Mouse (Mus musculus) embryonic facial prominence, embryonic 11.5 days (tissue): ENCODE results near the gene Onecut3. TPM values are rescaled to one million over a fixed set of nuclear protein-coding genes. Genes with fewer than 3 reads are reported as not detected.

ENCODE experiments used
- ATAC-seq: fragments of 200-750 bp; cut with Nextera tagmentation; replicated peaks from 2 replicates; pipeline ENCODE4 v1.8.0; 2017; ENCODE audit warnings: low read depth; ENCODE audit not compliant: insufficient number of reproducible peaks, low FRiP score, low TSS enrichment
- DNase-seq: peaks from one replicate; pipeline ENCODE4 v3.0.0-alpha.2; 2015; ENCODE audit warnings: low spot score
- H3K27ac ChIP-seq: fragments of 300-500 bp; sonication (generic); replicated peaks from 2 replicates; pipeline ENCODE4 v1.5.1; 2014; ENCODE audit warnings: mild to moderate bottlenecking, low read depth, low read length, control low read depth
- H3K27me3 ChIP-seq: fragments of 300-500 bp; sonication (generic); 2 replicates; pipeline ENCODE4 v1.6.1; 2014; ENCODE audit warnings: mild to moderate bottlenecking, low read length, moderate library complexity, mixed read lengths; ENCODE audit not compliant: control insufficient read depth, insufficient read depth
- H3K36me3 ChIP-seq: fragments of 300-500 bp; sonication (generic); replicated peaks from 2 replicates; pipeline ENCODE4 v1.6.1; 2014; ENCODE audit warnings: low read depth, mild to moderate bottlenecking, low read length, moderate library complexity, mixed read lengths; ENCODE audit not compliant: control insufficient read depth, insufficient read depth
- H3K4me1 ChIP-seq: fragments of 300-500 bp; sonication (generic); 2 replicates; pipeline ENCODE4 v1.6.1; 2014; ENCODE audit warnings: low read length, mixed read lengths; ENCODE audit not compliant: control insufficient read depth, insufficient read depth
- H3K4me2 ChIP-seq: fragments of 300-500 bp; sonication (generic); 2 replicates; pipeline ENCODE4 v1.6.1; 2014; ENCODE audit warnings: low read depth, mild to moderate bottlenecking, control low read depth, low read length, moderate library complexity
- H3K4me3 ChIP-seq: fragments of 300-500 bp; sonication (generic); 2 replicates; pipeline ENCODE4 v1.5.1; 2014; ENCODE audit warnings: low read depth, low read length, control low read depth
- H3K9ac ChIP-seq: fragments of 300-500 bp; sonication (generic); replicated peaks from 2 replicates; pipeline ENCODE4 v1.6.1; 2014; ENCODE audit warnings: mild to moderate bottlenecking, control low read depth, low read length
- H3K9me3 ChIP-seq: fragments of 300-500 bp; sonication (generic); replicated peaks from 2 replicates; pipeline ENCODE4 v1.6.1; 2016; ENCODE audit warnings: mild to moderate bottlenecking, low read length, inconsistent platforms, mixed read lengths; ENCODE audit not compliant: control insufficient read depth
- WGBS: fragments of 180-500 bp; shearing (Covaris S2); extraction: QIAGEN DNeasy Blood & Tissue Kit; methylation state at CpG from one replicate; pipeline ENCODE4 v1.1.7; 2014; 5-methylcytosine and 5-hydroxymethylcytosine counted together
- polyA plus RNA-seq: library from polyadenylated mRNA; unstranded; fragments of >200 nt; fragmentation: Nextera tagmentation; extraction: Ambion mirVana; gene quantifications from 2 replicates; pipeline ENCODE4 v1.2.1, GENCODE M21; 2014

Onecut3 gene
- polyA plus RNA-seq, 1 experiment from 2014 or later: 0.22 TPM

DNA sequence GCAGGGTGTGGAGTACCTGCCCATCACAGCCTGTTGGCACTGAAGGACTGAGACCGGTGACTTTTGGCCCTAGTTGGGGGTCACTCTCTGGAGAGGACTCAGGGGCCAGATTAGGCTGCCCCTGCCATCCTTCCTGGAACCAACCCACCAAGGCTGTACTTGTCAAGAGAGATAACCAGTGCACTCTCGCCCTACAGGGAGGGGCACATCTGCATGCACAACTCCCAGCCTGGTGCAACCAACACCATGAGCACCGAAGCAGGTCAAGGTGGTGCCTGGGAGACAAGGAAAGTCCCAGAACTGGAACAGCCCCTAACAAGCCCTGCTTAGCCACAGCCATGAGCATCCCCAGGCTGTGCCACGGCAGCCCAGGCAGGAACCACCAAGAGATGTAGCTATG lies 52.3 kb downstream of the Onecut3 start:
- ATAC-seq (no peak), DNase-seq (no peak)
- Histone ChIP-seq H3K9me3 (no peaks in the 10 kb centered on the region), H3K36me3 (peaks cover 10% of the 10 kb centered on the region), H3K9ac (no peak overlapping the region), H3K4me3 (no peak overlapping the region), H3K4me1 (no peaks in the 10 kb centered on the region), H3K27ac (no peak overlapping the region), H3K4me2 (no peak overlapping the region), H3K27me3 (no peaks in the 10 kb centered on the region)
- 95% methylated on average over 4 of the region's 4 CpGs for whole genome bisulfite sequencing

DNA sequence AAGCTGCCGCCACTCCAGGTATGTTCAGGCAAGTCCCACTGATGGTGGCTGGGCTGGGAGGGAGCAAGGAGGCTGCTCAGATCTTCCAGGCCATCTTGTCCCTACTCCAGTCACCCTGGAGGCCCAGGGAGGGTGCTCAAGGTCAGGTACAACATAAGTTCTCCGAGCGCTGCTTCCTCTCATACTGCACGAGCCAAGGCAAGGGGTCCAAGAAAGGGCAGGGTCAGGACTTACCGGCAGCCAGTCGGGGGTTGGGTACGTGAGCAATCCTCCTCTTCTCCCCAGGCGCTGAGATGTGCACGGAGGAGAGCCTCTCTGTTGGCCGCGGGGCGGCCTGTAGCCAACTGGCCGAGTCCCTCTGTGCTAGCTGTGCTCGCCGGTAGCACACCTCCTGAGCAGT lies 52.9 kb downstream of the Onecut3 start:
- no peaks in the 10 kb centered on the region for H3K9me3 ChIP-seq
- 88% methylated on average over 15 of the region's 15 CpGs for WGBS
- H3K36me3 ChIP-seq: peaks cover 6% of the 10 kb centered on the region
- ATAC-seq (no peak), DNase-seq (no peak)
- H3K27ac ChIP-seq: no peak overlapping the region
- H3K4me1 ChIP-seq: no peaks in the 10 kb centered on the region
- no peak overlapping the region for H3K9ac ChIP-seq
- no peak overlapping the region for H3K4me3 ChIP-seq
- no peak overlapping the region for H3K4me2 ChIP-seq
- H3K27me3 ChIP-seq: no peaks in the 10 kb centered on the region

DNA sequence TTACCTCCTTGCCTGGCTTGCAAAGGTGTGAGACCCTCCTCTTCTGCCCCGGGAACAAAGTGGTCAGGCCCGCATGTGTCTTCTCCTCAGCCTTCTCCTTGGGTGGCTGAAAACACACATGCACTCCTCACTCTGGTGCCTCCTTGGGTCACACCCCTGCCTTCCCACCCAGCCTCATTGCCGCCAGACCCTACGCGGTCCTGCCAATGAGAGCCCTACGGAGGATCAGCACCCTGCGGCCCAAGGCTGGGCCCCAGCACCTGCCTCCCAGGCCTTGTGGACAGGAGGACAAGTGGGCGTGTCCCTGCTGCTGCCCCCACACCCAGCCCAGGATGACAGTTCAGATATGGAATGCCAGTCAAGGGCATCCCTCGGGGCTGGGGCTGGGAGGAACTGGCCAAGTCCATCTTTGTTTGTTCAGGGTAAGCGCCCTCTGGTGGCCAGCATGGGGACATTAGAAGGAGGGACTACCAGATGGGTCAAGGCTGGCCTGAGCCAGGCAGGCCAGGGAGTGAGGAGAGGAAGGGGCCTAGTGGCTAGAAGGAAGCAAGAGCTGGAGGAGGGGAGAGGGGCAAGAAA lies 53.9 kb downstream of the Onecut3 start:
- no peaks in the 10 kb centered on the region for H3K4me1 ChIP-seq
- WGBS: 78% methylated on average over 10 of the region's 10 CpGs
- peaks cover 5% of the 10 kb centered on the region for H3K36me3 ChIP-seq

DNA sequence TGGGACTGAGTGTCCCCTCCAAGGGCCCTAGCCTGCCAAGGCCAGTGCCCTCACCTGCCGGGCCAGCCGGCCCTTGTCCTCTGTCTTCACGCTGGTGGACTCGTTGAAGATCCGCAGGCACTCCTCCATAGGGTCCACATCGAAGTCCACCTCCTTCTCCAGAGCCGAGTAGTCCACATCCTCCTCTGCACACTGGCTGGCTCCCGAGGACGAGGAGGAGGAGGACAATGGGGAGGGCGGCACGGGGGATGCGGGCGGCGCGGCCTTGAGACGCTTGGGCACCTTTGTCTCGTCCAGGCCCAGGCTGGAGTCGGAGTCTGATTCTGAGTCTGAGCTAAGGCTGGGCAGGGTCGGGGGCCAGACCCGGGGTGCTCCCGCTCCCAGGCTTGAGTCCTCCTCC lies 54.6 kb downstream of the Onecut3 start:
- no peak overlapping the region for H3K4me3 ChIP-seq
- H3K9me3 ChIP-seq: no peaks in the 10 kb centered on the region
- H3K36me3 ChIP-seq: peaks cover 1% of the 10 kb centered on the region

More for the DNA sequence above, 53.9 kb downstream of the Onecut3 start:
- no peak; the same call in 1 of the 2 replicates for ATAC-seq
- Histone ChIP-seq H3K27ac (no peak overlapping the region), H3K9ac (no peak overlapping the region), H3K9me3 (no peaks in the 10 kb centered on the region), H3K27me3 (no peaks in the 10 kb centered on the region), H3K4me2 (no peak overlapping the region), H3K4me3 (no peak overlapping the region)
- DNase-seq: peak; percentile 65

DNA sequence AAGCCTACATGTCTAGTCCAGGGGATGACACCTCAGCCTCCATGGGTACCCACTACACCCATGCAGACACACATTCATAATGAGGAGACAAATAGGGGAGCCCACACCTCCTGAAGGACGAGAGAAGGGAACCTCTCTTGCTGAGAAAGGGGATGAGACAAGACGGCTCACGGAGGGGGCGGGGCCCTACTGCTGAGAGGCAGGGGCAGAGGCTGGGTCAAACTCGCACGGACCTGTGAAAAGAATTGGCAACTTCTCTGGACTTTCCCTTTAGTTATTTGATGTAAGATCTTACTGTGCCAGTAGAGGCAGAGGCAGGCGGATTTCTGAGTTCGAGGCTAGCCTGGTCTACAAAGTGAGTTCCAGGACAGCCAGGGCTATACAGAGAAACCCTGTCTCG lies 57.7 kb downstream of the Onecut3 start:
- H3K27ac ChIP-seq: no peak overlapping the region
- WGBS: 65% methylated on average over 9 of the region's 9 CpGs
- no peaks in the 10 kb centered on the region; the same call in none of the 2 replicates for H3K36me3 ChIP-seq
- no peak overlapping the region for H3K4me3 ChIP-seq
- H3K4me1 ChIP-seq: no peaks in the 10 kb centered on the region
- H3K27me3 ChIP-seq: no peaks in the 10 kb centered on the region
- no peaks in the 10 kb centered on the region for H3K9me3 ChIP-seq
- no peak overlapping the region for H3K9ac ChIP-seq
- DNase-seq (no peak), ATAC-seq (no peak)
- no peak overlapping the region for H3K4me2 ChIP-seq

More for the DNA sequence above, 54.6 kb downstream of the Onecut3 start:
- Histone ChIP-seq H3K4me1 (no peaks in the 10 kb centered on the region), H3K9ac (no peak overlapping the region), H3K27me3 (no peaks in the 10 kb centered on the region), H3K4me2 (no peak overlapping the region), H3K27ac (no peak overlapping the region)
- WGBS: 91% methylated on average over 21 of the region's 21 CpGs
- ATAC-seq (no peak), DNase-seq (no peak)

DNA sequence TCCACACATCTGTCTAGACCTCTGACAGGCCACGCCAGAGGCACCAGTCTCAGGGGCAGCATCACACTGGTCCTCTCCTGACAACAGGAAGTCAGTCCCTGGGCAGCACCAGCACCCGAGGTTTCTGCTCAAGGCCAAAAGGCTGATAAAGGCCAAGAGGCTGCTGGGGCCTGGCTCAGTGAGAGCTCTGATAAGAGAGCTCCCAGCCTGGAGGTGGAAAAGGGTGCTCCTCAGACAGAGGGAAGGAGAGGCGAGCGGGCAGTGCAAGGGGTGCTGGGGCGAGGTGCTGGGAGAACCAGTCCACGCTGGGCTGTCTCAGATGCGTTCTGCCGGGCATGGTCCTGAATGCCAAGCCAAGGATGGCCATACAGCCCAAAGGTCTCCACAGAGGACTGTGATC lies 58.9 kb downstream of the Onecut3 start:
- H3K36me3 ChIP-seq: no peaks in the 10 kb centered on the region
- no peak overlapping the region for H3K4me2 ChIP-seq
- H3K9me3 ChIP-seq: no peaks in the 10 kb centered on the region
- DNase-seq: no peak
- H3K4me3 ChIP-seq: no peak overlapping the region
- no peaks in the 10 kb centered on the region for H3K27me3 ChIP-seq
- 89% methylated on average over 8 of the region's 8 CpGs for WGBS
- no peak overlapping the region for H3K27ac ChIP-seq
- H3K9ac ChIP-seq: no peak overlapping the region
- H3K4me1 ChIP-seq: no peaks in the 10 kb centered on the region
- no peak for ATAC-seq

DNA sequence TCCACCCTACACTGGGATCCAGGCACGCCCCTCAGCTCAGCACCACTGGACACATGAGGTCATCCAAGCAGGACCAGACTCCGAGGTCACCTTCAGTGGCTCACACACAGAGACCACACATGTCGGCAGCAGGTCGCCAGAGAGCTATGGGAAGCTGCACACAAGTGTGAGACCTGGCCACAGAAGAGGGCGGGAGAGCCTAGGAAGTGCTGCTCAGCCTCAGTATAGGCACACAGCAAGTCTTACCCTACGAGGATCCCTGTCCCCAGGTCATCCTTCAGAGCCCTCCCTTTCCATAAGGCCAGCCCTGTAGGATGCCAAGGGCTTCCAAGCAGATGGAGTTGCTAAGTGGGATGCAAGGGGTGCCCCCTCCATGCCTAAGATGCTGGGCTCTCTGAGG lies 59.4 kb downstream of the Onecut3 start:
- Histone ChIP-seq H3K9ac (no peak overlapping the region), H3K4me2 (no peak overlapping the region), H3K9me3 (no peaks in the 10 kb centered on the region), H3K27me3 (no peaks in the 10 kb centered on the region), H3K36me3 (no peaks in the 10 kb centered on the region), H3K4me3 (no peak overlapping the region), H3K4me1 (no peaks in the 10 kb centered on the region), H3K27ac (no peak overlapping the region)
- DNase-seq (no peak), ATAC-seq (no peak)
- WGBS: 89% methylated on average over 6 of the region's 6 CpGs

DNA sequence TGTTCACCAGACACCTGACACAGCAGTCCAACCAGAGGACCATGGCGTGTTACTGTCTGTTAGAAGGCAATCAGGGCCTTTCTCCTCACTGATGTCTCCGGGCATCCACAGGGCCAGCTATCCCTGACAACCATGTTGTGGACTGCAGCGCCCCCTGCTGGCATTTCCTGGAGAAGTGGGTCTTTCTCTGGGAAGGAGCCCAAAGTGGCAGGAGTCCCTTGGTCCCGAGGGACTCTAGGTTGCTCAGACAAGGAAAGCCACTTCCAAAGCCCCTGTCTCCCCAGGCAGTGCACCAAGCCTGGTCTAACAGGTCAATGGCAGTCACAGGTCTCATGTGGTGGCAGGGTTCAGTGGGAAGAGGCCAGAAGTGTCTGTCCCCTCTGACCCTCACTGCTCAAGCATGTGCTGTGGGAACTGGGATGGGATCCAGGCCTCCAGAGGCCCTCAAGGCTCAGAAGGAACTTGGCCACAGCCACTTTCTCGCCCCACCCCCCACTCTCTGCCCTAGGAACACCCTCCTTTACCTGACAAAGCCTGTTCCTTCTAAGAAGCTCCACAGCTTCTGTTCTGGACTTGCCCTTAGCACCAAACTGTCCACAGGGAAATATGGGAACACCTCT lies 62.8 kb downstream of the Onecut3 start:
- Histone ChIP-seq H3K27ac (no peak overlapping the region), H3K36me3 (no peaks in the 10 kb centered on the region), H3K4me2 (no peak overlapping the region), H3K27me3 (no peaks in the 10 kb centered on the region), H3K9me3 (no peaks in the 10 kb centered on the region), H3K4me3 (no peak overlapping the region), H3K9ac (no peak overlapping the region), H3K4me1 (peaks cover 4% of the 10 kb centered on the region; the same call in 1 of the 2 replicates)
- peak; percentile 74 for DNase-seq
- ATAC-seq: no peak
- WGBS: 35% methylated on average over 5 of the region's 5 CpGs
